Mouse (Mus musculus): Measurements from ENCODE around the gene Cst13. TPM values are rescaled to one million over a fixed set of nuclear protein-coding genes. Genes with fewer than 3 reads are reported as not detected.

The Cst13 gene
- total and polyA plus RNA-seq, 2 experiments from 2014 or later = not detected

DNA sequence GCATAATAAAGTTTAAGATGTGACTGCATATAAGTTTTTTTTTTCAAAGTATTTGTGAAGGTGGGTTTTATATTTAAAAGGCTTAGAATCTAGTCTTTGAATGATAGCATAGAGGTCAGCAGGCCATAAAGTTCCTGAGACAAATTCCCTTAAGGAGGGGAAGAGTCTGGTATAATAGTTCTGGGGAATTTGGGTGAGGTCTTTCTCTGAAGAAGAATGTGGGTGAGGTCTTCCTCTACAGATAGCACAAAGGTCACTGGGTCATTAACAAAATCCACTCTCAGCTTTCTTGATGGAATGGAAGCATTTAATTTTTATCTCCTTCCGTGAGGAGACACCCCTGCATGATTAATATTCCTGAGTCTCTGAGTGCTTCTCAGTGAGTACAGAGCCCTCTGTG lies 6.1 kb downstream of the Cst13 start:
- WGBS = 79% methylated on average over 1 of the region's 1 CpGs
- Histone ChIP-seq H3K9me3 (ENCODE audit: low read length) (no peaks in the 10 kb centered on the region), H3K4me2 (ENCODE audit: low read depth, low read length) (no peak overlapping the region), H3K9ac (replicated peaks; ENCODE audit: low read length) (no peak overlapping the region), H3K27me3 (ENCODE audit: insufficient read depth, low read length) (no peaks in the 10 kb centered on the region), H3K36me3 (ENCODE audit: insufficient read depth, low read length) (no peaks in the 10 kb centered on the region), H3K4me3 (ENCODE audit: low read length) (no peak overlapping the region), H3K27ac (no peak overlapping the region), H3K4me1 (ENCODE audit: insufficient read depth, low read length) (no peaks in the 10 kb centered on the region)
- ATAC-seq (no peak), DNase-seq (ENCODE audit: low spot score) (no peak)
- TF ChIP-seq CTCF (IDR thresholded peaks at IDR 0.05; ENCODE audit: low read depth) = no peak

DNA sequence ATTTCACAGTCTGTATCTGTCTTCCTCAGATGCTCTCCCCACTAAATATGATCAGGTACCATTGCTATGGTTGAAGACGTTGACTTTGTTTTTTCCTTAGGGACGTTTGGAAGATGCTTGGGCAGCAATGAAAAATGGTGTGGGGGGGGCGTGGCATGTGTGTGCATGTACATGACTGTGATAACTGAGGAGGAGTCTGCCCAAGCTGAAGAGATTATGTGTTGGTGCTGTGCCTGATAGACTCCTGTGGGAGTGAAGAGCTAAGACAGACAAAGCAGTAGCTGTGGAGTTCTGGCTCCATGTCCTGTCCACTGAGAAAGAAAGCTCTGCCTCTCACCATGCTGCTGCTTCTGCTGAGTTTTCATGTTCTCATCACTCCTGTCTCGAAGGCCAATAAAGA lies 15.0 kb downstream of the Cst13 start, which contains the start of gene Cst9:
Cst9 (plus strand) TSS at position 236 of the 400 bp plus-strand sequence.
- no peak for ATAC-seq
- no peaks in the 10 kb centered on the region for H3K27me3 ChIP-seq (ENCODE audit: insufficient read depth, low read length)
- no peak for TF ChIP-seq CTCF (IDR thresholded peaks at IDR 0.05; ENCODE audit: low read depth)
- no peak for DNase-seq (ENCODE audit: low spot score)
- no peak within 1 kb of the TSS for H3K4me3 ChIP-seq (ENCODE audit: low read length)
- no peak within 1 kb of the TSS for H3K9ac ChIP-seq (replicated peaks; ENCODE audit: low read length)
- no peaks in the 10 kb centered on the region for H3K9me3 ChIP-seq (ENCODE audit: low read length)
- H3K36me3 ChIP-seq (ENCODE audit: insufficient read depth, low read length) = no peaks in the 10 kb centered on the region
- H3K4me2 ChIP-seq (ENCODE audit: low read depth, low read length) = no peak within 1 kb of the TSS
- no peaks in the 10 kb centered on the region for H3K4me1 ChIP-seq (ENCODE audit: insufficient read depth, low read length)
- H3K27ac ChIP-seq = no peak within 1 kb of the TSS
- WGBS = 71% methylated on average over 4 of the region's 4 CpGs

DNA sequence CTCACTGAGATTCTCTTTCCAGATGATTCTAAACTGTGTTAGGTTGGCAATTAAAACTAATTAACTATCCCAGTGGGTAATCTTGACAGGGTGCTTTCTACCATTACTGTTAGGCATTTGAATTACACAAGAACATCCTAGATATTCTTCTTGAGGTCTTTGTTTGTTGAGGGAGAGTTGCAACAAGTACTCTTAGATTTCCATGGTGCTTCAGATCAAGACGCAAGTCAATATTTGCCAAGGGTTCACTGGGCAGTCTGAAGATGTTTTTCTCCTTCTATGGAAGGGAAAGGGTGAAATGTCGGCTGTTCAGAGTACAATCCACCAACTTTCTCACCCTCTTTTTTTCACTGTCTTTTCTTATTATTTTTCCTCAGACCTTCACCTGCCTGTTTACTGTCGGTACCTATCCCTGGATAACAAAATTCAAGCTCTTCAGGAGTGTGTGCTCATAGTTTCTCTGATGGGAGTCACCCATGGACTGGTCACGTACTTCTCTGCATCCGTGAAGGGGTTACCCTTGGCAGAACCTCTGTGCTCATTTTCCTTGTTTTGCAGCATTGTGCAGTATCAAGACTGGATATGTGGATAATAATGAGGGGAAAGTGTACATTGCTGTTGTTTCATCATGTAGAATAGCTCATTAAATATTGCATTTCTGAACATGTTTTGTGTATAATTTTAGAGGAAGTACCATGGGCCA lies 18.3 kb downstream of the Cst13 start:
- Histone ChIP-seq H3K9ac (replicated peaks; ENCODE audit: low read length) (no peak overlapping the region), H3K9me3 (ENCODE audit: low read length) (no peaks in the 10 kb centered on the region), H3K27ac (no peak overlapping the region), H3K27me3 (ENCODE audit: insufficient read depth, low read length) (no peaks in the 10 kb centered on the region), H3K36me3 (ENCODE audit: insufficient read depth, low read length) (no peaks in the 10 kb centered on the region), H3K4me3 (ENCODE audit: low read length) (no peak overlapping the region), H3K4me2 (ENCODE audit: low read depth, low read length) (no peak overlapping the region), H3K4me1 (ENCODE audit: insufficient read depth, low read length) (no peaks in the 10 kb centered on the region)
- DNase-seq (ENCODE audit: low spot score) = no peak
- whole genome bisulfite sequencing = 89% methylated on average over 5 of the region's 5 CpGs
- TF ChIP-seq CTCF (IDR thresholded peaks at IDR 0.05; ENCODE audit: low read depth) = no peak
- ATAC-seq = no peak

DNA sequence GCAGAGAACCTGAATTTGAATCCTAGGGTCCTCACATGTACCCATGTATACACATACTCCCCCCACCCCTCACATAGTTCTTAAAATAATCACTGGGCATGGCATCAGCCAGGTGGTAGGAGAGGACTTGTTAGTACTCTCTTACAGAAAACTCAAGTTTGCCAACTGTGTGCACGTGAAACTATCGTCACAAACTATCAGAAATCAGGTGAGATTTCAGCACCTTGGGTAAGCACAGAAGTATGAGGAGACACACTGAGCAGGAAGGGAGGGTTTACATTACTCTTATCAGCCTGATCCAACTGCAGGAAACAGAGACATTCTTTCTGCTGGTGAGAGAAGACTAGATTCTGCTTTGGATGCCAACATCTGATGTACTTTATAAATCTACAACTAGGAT lies 19.3 kb downstream of the Cst13 start:
- H3K9ac ChIP-seq (replicated peaks; ENCODE audit: low read length) = no peak overlapping the region
- H3K4me1 ChIP-seq (ENCODE audit: insufficient read depth, low read length) = no peaks in the 10 kb centered on the region
- DNase-seq (ENCODE audit: low spot score) (no peak), ATAC-seq (no peak)
- TF ChIP-seq CTCF (IDR thresholded peaks at IDR 0.05; ENCODE audit: low read depth) = no peak
- H3K9me3 ChIP-seq (ENCODE audit: low read length) = no peaks in the 10 kb centered on the region
- no peak overlapping the region for H3K4me3 ChIP-seq (ENCODE audit: low read length)
- H3K36me3 ChIP-seq (ENCODE audit: insufficient read depth, low read length) = no peaks in the 10 kb centered on the region
- 94% methylated on average over 2 of the region's 2 CpGs for WGBS
- H3K27ac ChIP-seq = no peak overlapping the region
- H3K27me3 ChIP-seq (ENCODE audit: insufficient read depth, low read length) = no peaks in the 10 kb centered on the region
- no peak overlapping the region for H3K4me2 ChIP-seq (ENCODE audit: low read depth, low read length)

DNA sequence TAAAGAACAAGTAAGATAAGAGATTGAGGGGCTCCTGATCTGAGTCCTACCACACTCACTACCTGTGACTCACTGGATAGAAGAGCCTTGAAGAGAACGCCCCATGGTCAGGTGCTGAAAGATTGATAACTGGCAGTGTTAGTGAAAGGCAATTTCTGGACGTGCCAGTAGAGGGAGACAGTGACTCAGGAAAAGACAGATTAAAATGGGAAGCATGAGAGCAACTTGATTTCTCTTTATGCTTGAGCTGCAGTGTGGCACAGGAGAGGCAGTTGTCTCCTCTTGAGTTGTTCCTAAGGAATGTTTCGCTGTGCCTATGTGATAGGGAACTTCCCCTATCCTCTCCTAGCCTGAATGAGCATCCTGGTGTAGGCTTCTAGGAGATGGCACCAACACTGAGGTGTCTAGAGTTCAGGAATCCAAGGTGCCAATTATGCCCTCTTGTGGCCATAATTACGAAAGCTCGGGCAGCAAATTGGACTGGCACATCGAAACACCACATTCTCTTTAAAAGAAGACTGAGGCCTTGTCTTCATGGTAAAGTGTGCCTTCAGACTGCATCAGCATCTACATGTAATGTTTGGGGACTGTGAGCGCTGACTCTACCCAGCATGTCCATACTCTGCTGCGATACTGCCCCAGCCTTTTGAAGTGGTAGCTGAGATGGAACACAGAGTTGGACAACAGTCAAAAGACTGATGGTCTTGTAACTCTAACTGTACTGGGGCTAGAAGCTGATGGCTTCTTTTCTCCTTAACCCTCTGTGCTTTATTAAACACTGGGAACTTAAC lies 31.4 kb downstream of the Cst13 start:
- Histone ChIP-seq H3K4me1 (ENCODE audit: insufficient read depth, low read length) (no peaks in the 10 kb centered on the region), H3K36me3 (ENCODE audit: insufficient read depth, low read length) (no peaks in the 10 kb centered on the region), H3K27ac (no peak overlapping the region), H3K4me2 (ENCODE audit: low read depth, low read length) (no peak overlapping the region), H3K9ac (replicated peaks; ENCODE audit: low read length) (no peak overlapping the region), H3K27me3 (ENCODE audit: insufficient read depth, low read length) (no peaks in the 10 kb centered on the region), H3K9me3 (ENCODE audit: low read length) (no peaks in the 10 kb centered on the region), H3K4me3 (ENCODE audit: low read length) (no peak overlapping the region)
- 46% methylated on average over 8 of the region's 8 CpGs for WGBS
- DNase-seq (ENCODE audit: low spot score) (peak; percentile 77), ATAC-seq (peak; percentile 84)
- TF ChIP-seq CTCF (IDR thresholded peaks at IDR 0.05; ENCODE audit: low read depth) = peak; percentile 89

DNA sequence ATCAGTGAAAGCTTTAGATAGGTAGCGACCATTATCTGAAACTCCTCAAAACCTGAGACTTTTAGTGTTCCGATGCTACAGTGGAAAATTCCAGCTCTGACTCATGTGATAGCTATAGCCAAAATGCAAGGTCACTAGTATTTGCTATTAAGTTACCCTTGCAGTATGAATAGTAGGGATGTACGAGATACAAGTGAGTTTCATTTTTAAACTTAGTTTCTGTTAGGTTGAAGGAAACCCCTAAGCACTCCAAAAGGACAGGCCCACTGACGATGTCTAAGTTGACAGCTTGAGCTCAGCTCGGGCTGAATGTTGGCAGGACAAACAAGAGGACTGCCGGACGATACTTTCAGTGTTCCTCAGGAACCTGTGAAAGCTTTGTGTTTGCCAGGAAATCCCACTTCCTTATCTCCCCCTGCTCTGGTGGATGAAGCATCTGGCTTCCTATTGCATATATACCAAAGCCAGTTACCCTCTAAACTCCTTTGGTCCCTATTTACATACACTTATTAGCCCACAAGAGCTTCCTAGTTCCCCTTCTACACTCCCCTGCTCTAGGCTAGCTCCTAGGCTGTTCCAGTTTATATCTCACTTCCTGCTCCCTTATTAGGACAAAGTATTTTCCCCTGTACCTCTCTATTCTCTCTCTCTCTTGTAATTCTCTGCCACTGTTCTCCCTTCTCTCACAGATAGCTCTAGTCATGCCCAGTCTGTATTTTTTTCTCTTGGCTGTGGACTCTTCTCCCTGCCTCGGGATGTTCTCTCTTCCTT lies 36.9 kb downstream of the Cst13 start:
- ATAC-seq = no peak
- no peak for DNase-seq (ENCODE audit: low spot score)
- no peak for TF ChIP-seq CTCF (IDR thresholded peaks at IDR 0.05; ENCODE audit: low read depth)
- no peak overlapping the region for H3K4me2 ChIP-seq (ENCODE audit: low read depth, low read length)
- no peak overlapping the region for H3K9ac ChIP-seq (replicated peaks; ENCODE audit: low read length)
- H3K4me1 ChIP-seq (ENCODE audit: insufficient read depth, low read length) = no peaks in the 10 kb centered on the region
- no peaks in the 10 kb centered on the region for H3K27me3 ChIP-seq (ENCODE audit: insufficient read depth, low read length)
- no peaks in the 10 kb centered on the region for H3K36me3 ChIP-seq (ENCODE audit: insufficient read depth, low read length)
- H3K9me3 ChIP-seq (ENCODE audit: low read length) = no peaks in the 10 kb centered on the region
- no peak overlapping the region for H3K4me3 ChIP-seq (ENCODE audit: low read length)
- no peak overlapping the region for H3K27ac ChIP-seq
- 78% methylated on average over 8 of the region's 8 CpGs for WGBS
